Mouse (Mus musculus): Measurements from ENCODE around the gene Gpc3.

- no peak for TF ChIP-seq EP300 (IDR thresholded peaks at IDR 0.05; ENCODE audit: low read depth)
- no peak for TF ChIP-seq CTCF (IDR thresholded peaks at IDR 0.05; ENCODE audit: low read depth)
Measured at GRCm38 (mm10) chrX:52261991-52262390, 351.8 kb downstream of the Gpc3 start.

Measured in liver, embryonic 14.5 days (tissue).